Mouse (Mus musculus): ENCODE data around the gene Wdr82. TPM values are rescaled to one million over a fixed set of nuclear protein-coding genes. Genes with fewer than 3 reads are reported as not detected.

The Wdr82 gene
- polyA plus RNA-seq, 2 experiments = 6.5 to 24.5 TPM

DNA sequence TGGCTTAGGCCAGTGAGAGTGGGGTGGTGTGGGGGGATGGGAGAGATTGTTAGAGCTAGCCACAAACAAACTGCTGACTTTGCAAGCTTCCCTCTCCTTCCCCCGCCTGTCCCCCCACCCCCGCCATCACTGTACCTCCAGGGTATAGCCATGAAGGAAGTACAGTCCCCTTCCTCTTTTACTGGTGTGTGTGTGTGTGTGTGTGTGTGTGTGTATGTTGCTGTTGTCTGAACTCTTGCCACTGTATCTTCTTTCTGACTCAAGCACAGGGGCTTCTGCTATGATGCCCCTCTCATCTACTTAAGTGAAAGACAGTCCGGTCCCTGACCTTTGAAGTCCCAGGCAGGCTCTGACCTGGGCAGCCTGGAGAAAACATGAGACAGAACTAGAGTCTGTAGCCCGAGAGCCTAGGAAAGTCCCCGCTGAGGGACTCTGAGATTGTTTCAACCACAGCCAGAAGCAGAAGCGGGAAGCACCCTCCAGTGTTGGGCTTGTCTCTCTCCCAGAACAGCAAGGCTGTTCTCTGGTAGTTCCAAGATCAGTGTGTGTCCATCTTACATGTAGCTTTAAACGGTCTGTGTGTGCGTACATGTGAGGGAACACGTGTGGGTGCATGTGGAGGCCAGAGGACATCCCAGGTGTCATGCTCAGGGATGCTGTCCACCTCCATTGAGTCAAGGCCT, 59.5 kb downstream of the Wdr82 start:
- Histone ChIP-seq H3K9me3 (ENCODE audit: control insufficient read depth, low read length) (no peaks in the 10 kb centered on the region), H3K9ac (replicated peaks) (no peak overlapping the region), H3K4me3 (ENCODE audit: insufficient read depth in 1 of 2, low read depth in 2 of 2, low read length in 2 of 2) (no peak overlapping the region), H3K4me1 (replicated peaks; ENCODE audit: control insufficient read depth in 2 of 2, insufficient read depth in 2 of 2, low read length in 1 of 2) (peaks cover 0 to 9% of the 10 kb centered on the region in 2 experiments; a peak in 2 of 4 replicates), H3K27me3 (ENCODE audit: control insufficient read depth, insufficient read depth, low read length) (peaks cover 14% of the 10 kb centered on the region), H3K4me2 (ENCODE audit: low read depth) (no peak overlapping the region), H3K36me3 (replicated peaks; ENCODE audit: control insufficient read depth, insufficient read depth, low read depth) (no peaks in the 10 kb centered on the region; the same call in 1 of the 2 replicates), H3K27ac (no peak overlapping the region)
- ATAC-seq (ENCODE audit: insufficient read depth) = peak; percentile 35; the same call in 1 of the 2 replicates
- TF ChIP-seq CTCF (IDR thresholded peaks at IDR 0.05; ENCODE audit: low read depth) (peak; percentile 10; the same call in 1 of the 2 replicates), EP300 (IDR thresholded peaks at IDR 0.05; ENCODE audit: low read depth) (no peak)
- DNase-seq (ENCODE audit: low read depth in 3 of 3, low spot score in 3 of 3) = no peak
- WGBS (ENCODE audit: insufficient replicate concordance) = 45% methylated on average over 9 of the region's 9 CpGs

DNA sequence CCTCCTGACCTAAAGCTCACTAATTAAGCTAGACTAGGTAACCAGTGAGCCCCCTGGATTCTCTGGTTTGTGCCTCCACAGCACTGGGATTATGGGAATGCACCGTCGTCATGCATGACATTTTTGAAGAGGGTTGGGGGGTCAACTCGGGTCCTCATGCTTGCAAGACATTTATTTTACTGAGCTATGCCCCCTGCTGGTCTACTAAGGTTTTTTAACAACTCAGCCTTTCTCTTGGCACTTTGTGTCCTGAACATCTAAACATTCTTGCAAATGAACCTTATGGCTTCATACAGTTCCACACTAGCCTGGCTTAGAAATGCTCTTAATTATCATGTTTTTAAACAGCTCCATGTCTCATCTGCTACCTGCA, 60.0 kb downstream of the Wdr82 start:
- no peaks in the 10 kb centered on the region for H3K9me3 ChIP-seq (ENCODE audit: control insufficient read depth, low read length)
- 16% methylated on average over 3 of the region's 3 CpGs for WGBS (ENCODE audit: insufficient replicate concordance)
- TF ChIP-seq EP300 (IDR thresholded peaks at IDR 0.05; ENCODE audit: low read depth) (no peak), CTCF (IDR thresholded peaks at IDR 0.05; ENCODE audit: low read depth) (0 out of 2 replicates have a peak, but pooled peaks have one; percentile 2)
- H3K36me3 ChIP-seq (replicated peaks; ENCODE audit: control insufficient read depth, insufficient read depth, low read depth) = no peaks in the 10 kb centered on the region; the same call in 1 of the 2 replicates
- H3K27me3 ChIP-seq (ENCODE audit: control insufficient read depth, insufficient read depth, low read length) = peaks cover 9% of the 10 kb centered on the region
- H3K4me1 ChIP-seq (replicated peaks; ENCODE audit: control insufficient read depth in 2 of 2, insufficient read depth in 2 of 2, low read length in 1 of 2) = peaks cover 0 to 9% of the 10 kb centered on the region in 2 experiments; a peak in 2 of 4 replicates
- no peak for ATAC-seq (ENCODE audit: insufficient read depth)
- no peak overlapping the region for H3K4me2 ChIP-seq (ENCODE audit: low read depth)
- no peak overlapping the region for H3K27ac ChIP-seq
- DNase-seq (ENCODE audit: low read depth in 3 of 3, low spot score in 3 of 3) = no peak
- H3K4me3 ChIP-seq (ENCODE audit: insufficient read depth in 1 of 2, low read depth in 2 of 2, low read length in 2 of 2) = no peak overlapping the region
- no peak overlapping the region for H3K9ac ChIP-seq (replicated peaks)

DNA sequence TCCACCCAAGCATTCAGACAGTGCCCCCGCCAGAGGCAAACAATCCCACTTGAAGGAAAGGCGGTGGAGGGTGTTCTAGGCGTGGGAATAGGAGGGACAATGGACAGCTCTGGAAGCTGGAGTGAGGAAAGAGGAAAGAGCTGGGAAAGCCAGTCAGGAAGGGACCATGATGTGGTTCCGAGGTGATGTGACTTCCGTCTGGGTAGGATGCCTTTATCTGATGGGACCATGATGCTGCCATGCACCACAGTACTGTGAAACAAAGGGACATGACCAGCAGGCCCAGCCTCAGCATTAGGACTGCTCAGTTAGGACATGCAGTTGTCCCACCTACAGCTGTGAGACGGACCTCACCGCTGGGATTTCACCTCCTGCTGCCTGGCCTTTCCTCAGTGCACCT, 60.5 kb downstream of the Wdr82 start:
- Histone ChIP-seq H3K4me2 (ENCODE audit: low read depth) (no peak overlapping the region), H3K4me1 (replicated peaks; ENCODE audit: control insufficient read depth in 2 of 2, insufficient read depth in 2 of 2, low read length in 1 of 2) (peaks cover 0 to 9% of the 10 kb centered on the region in 2 experiments; a peak in 2 of 4 replicates), H3K9me3 (ENCODE audit: control insufficient read depth, low read length) (no peaks in the 10 kb centered on the region), H3K9ac (replicated peaks) (no peak overlapping the region), H3K36me3 (replicated peaks; ENCODE audit: control insufficient read depth, insufficient read depth, low read depth) (no peaks in the 10 kb centered on the region; the same call in 1 of the 2 replicates), H3K4me3 (ENCODE audit: insufficient read depth in 1 of 2, low read depth in 2 of 2, low read length in 2 of 2) (no peak overlapping the region), H3K27ac (no peak overlapping the region), H3K27me3 (ENCODE audit: control insufficient read depth, insufficient read depth, low read length) (peaks cover 4% of the 10 kb centered on the region)
- TF ChIP-seq CTCF (IDR thresholded peaks at IDR 0.05; ENCODE audit: low read depth) (no peak), EP300 (IDR thresholded peaks at IDR 0.05; ENCODE audit: low read depth) (no peak)
- DNase-seq (ENCODE audit: low read depth in 3 of 3, low spot score in 3 of 3) = no peak
- WGBS (ENCODE audit: insufficient replicate concordance) = 48% methylated on average over 7 of the region's 7 CpGs
- no peak for ATAC-seq (ENCODE audit: insufficient read depth)

DNA sequence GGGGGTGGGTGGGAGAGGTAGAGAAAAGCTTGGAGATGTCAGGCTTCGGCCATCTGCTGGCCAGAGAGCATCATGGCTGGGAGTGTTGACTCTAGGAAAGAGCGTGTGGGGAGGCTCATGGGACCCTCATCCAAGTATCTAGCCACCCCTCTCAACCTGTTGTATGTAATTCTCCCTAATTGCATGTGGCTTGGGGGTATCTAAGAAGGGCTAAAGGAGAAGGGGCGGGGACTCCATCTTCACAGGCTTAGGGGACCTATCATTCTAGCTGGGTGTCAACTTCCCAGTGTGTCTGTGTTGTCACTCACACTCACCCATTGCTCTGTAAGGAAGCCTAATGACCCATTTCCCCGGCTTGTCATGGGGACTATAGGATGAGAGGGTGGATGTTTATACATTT, 61.1 kb downstream of the Wdr82 start:
- H3K27me3 ChIP-seq (ENCODE audit: control insufficient read depth, insufficient read depth, low read length) = no peaks in the 10 kb centered on the region
- ATAC-seq (ENCODE audit: insufficient read depth) = no peak
- no peaks in the 10 kb centered on the region; the same call in 1 of the 2 replicates for H3K36me3 ChIP-seq (replicated peaks; ENCODE audit: control insufficient read depth, insufficient read depth, low read depth)
- no peak overlapping the region for H3K4me3 ChIP-seq (ENCODE audit: insufficient read depth in 1 of 2, low read depth in 2 of 2, low read length in 2 of 2)
- peaks cover 0 to 9% of the 10 kb centered on the region in 2 experiments; a peak in 2 of 4 replicates for H3K4me1 ChIP-seq (replicated peaks; ENCODE audit: control insufficient read depth in 2 of 2, insufficient read depth in 2 of 2, low read length in 1 of 2)
- no peak overlapping the region for H3K27ac ChIP-seq
- no peak for DNase-seq (ENCODE audit: low read depth in 3 of 3, low spot score in 3 of 3)
- no peak overlapping the region for H3K9ac ChIP-seq (replicated peaks)
- no peak for TF ChIP-seq CTCF (IDR thresholded peaks at IDR 0.05; ENCODE audit: low read depth)
- TF ChIP-seq EP300 (IDR thresholded peaks at IDR 0.05; ENCODE audit: low read depth) = no peak
- H3K4me2 ChIP-seq (ENCODE audit: low read depth) = no peak overlapping the region
- WGBS (ENCODE audit: insufficient replicate concordance) = 61% methylated on average over 4 of the region's 4 CpGs
- no peaks in the 10 kb centered on the region for H3K9me3 ChIP-seq (ENCODE audit: control insufficient read depth, low read length)

DNA sequence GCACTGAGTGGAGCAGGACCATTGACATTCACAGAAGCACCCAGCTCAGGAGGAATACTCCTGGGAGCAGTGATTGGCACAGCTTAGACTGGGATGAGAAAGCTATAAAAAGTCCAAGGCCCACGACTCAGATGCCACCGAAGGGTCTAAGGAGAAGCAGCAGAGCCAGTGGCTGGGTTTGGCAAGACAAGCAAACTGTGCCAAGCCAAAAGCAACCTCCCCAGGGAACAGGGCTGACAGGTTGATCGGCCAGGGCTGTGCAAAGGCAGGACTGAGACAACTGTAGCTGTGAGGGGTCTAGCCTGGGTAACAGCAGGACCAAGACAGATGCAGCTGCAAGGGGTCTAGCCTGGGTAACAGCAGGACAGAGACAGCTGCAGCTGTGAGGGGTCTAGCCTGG, 62.2 kb downstream of the Wdr82 start:
- Histone ChIP-seq H3K27me3 (ENCODE audit: control insufficient read depth, insufficient read depth, low read length) (no peaks in the 10 kb centered on the region), H3K9ac (replicated peaks) (no peak overlapping the region), H3K36me3 (replicated peaks; ENCODE audit: control insufficient read depth, insufficient read depth, low read depth) (peaks cover 2% of the 10 kb centered on the region), H3K9me3 (ENCODE audit: control insufficient read depth, low read length) (no peaks in the 10 kb centered on the region), H3K27ac (no peak overlapping the region), H3K4me1 (replicated peaks; ENCODE audit: control insufficient read depth in 2 of 2, insufficient read depth in 2 of 2, low read length in 1 of 2) (peaks cover 0 to 4% of the 10 kb centered on the region in 2 experiments; a peak in 1 of 4 replicates), H3K4me2 (ENCODE audit: low read depth) (no peak overlapping the region), H3K4me3 (ENCODE audit: insufficient read depth in 1 of 2, low read depth in 2 of 2, low read length in 2 of 2) (no peak overlapping the region)
- ATAC-seq (ENCODE audit: insufficient read depth) (no peak), DNase-seq (ENCODE audit: low read depth in 3 of 3, low spot score in 3 of 3) (no peak)
- 70% methylated on average over 3 of the region's 3 CpGs for WGBS (ENCODE audit: insufficient replicate concordance)
- no peak for TF ChIP-seq EP300 (IDR thresholded peaks at IDR 0.05; ENCODE audit: low read depth)
- no peak for TF ChIP-seq CTCF (IDR thresholded peaks at IDR 0.05; ENCODE audit: low read depth)
